Mouse (Mus musculus): ENCODE results near the gene Nxnl1.

The Nxnl1 gene

DNA sequence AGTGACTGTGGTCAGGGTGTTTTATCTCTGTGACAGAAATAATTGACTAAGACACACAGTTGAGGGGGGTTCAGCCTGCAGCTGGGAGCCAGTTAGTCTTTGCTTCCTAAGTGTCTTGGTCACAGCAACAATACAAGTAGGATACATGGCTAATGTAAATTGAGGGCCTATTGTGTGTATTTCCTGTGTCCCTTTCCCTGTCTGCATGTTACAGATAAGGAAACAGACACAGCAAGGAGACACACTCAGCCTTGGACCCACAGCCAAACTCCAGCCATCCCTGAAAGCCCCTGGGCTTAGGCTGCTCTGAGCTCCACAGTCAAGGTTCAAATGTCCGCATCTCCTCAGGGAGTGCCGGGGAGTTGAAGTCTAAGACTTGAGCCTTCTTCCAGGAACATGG is 11.8 kb downstream of the Nxnl1 start:
- DNase-seq (ENCODE audit: low read depth), result no peak

DNA sequence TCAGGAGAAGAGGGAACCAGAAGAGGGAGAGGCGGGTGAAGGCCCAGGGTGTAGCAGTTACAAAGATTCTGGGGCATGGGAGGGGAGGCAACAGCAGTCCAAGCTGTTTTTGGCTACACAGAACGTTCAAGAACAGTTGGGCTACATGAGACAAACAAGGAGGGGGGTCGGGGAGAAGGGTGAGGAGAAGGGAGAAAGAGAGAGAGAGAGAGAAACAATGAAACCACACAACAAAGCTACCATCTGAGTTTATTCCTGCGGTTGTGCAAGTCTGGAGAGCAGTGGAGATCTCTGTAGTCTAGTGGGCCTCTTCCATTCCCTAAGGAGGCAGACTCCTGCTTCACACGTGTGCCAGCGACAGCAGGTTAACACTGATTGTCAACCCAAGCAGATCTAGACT is 12.4 kb downstream of the Nxnl1 start:
- DNase-seq (ENCODE audit: low read depth), result no peak

GRCm38 (mm10) chr8:71552770-71553169 is 13.6 kb downstream of the Nxnl1 start:
- no peak for DNase-seq (ENCODE audit: low read depth)

- DNase-seq (ENCODE audit: low read depth), result no peak
Observed at GRCm38 (mm10) chr8:71550754-71551153, 15.6 kb downstream of the Nxnl1 start.

- DNase-seq (ENCODE audit: low read depth), result no peak
Observed at GRCm38 (mm10) chr8:71547590-71547989, 18.8 kb downstream of the Nxnl1 start.

DNA sequence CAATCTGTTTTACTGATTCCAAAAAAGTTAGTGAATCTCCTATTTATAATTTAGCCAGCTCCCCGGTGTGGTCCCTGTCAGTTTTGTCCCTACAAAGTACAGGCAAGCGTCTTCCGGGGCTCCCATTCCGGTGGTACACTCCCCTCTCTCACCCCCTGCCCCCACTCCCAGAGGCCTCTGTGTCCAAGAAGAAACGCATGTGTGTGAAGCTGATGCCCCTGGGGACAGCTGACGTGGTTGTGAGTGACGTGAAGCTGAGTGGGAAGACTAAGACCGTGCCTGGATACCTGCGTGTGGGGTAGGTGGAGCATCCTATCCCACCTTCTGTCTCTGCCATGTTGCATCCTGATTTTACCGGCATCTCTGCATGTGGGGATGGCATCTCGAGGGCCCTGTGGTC is 21.3 kb downstream of the Nxnl1 start:
- no peak for DNase-seq (ENCODE audit: low read depth)

DNA sequence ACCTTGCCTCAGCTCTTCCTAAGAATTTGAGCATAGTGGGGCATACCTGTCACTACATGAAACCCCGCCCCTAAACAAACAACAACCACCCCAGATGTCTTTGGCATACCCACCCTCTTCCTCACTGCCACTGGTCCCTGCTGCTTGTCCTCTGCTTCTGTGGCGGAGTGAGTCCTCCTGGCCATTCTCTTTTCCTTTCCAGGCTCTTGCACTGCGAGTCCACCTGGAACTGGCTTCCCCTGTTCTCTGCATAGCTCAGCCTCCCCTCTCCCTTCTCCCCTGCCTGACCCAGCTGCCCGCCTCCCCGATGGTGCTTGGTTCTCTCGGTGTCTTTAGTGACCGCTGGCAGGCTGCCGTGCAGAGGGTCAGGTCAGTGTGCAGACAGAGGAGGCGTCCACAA is 22.6 kb downstream of the Nxnl1 start:
- DNase-seq (ENCODE audit: low read depth), result no peak

DNA sequence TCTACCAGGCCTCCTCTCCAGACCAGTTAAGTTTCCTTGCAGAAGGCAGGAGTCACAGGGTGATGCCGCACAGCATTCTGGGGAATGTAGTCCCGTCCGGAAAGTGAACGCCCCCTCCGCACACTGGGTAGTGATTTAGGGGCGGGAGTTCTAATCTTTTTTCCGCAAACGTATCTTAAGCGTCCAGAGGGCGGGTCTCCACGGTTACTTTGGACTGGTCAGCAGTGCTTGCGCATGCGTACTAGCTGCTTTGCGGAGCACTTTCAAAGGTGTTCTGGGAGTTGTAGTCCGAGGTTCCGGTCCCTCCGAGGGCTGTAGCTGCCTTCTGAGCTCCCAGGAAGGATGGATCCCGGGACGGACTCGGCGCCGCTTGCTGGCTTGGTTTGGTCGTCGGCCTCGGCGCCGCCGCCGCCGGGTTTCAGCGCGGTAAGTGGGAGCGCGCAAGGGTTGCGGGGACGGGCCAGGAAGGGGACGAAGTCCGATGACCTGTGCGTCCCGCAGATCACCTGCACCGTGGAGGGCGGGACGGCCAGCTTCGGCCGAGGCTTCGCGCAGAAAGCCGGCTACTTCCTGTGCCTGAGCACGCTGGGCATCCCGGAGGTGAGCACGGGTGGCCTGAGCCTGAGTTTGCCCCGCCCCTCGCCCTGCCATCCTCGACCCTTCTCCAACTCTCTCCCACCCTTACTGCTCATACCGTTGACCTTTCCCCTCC is 23.6 kb downstream of the Nxnl1 start, which contains the start of gene Mvb12a:
Mvb12a (plus strand) TSS at position 291 of the 712 bp plus-strand sequence.
- DNase-seq (ENCODE audit: low read depth), result peak; percentile 99

DNA sequence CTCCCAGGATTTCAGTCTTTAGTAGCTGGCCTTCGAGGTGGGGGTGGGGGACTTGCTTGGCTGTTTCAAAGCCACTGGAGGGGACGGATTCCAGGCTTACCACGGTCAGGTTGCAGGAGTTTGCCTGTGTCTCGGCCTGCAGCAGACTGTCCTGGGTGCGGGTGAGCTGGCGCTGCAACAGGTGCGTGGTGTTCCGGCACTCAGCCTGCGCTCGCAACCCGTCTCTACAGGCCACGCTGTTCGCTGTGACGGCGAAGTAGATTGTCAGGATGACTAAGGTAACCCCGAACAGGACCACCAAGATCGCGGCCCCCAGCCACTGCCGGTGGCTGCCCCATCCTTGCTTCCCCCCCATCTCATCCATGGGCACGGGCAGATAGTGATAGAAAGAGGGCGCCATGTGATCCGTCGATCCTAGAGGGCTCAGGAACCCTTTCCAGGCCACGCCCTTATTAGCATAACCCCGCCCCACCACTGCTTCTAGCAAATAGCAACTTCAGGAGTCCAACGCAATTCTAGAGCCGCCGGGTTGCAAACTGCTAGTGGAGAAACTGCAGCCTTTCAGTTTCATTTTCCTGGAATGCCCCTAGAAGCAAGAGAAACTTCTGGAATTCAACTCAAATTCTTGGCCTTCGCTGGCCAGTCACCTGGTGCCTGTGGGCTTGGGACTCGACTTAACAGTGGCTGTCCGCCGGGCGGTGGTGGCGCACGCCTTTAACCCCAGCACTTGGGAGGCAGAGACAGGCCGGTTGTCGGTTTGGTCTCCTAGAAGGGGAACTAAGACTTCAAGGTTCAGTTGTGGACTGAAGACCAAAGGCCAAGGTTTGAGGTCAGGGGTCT is 29.2 kb downstream of the Nxnl1 start, which contains the start of gene Bst2:
Bst2 (minus strand) TSS at position 429 of the 840 bp plus-strand sequence.
- peak; percentile 93 for DNase-seq (ENCODE audit: low read depth)

GRCm38 (mm10) chr8:71535663-71536062 is 30.7 kb downstream of the Nxnl1 start:
- no peak for DNase-seq (ENCODE audit: low read depth)

DNA sequence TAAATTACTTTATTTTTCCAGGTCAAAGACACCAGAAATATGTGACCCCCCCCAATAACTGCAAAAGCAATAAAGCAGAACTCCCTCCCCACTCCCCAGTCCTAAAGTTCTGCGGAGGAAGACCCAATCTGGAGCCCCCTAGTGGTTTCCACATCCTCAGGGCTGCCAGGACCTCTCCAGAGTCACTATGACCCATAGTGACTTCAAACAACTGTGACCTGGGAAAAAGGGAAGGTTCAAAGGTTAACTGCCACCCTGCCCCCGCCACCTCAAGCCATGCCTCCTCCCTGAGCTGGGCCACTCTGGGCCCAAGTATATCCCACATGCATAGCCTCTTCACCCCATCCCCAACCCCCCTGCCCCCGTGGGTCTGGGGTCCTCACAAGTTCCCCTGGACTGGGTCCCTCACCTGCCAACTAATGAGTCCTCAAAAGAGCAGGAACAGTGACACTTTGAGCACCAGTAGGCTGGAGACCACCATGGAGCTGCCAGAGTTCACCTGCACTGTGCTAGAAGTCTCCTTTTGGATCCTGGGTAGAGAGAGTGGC is 32.1 kb downstream of the Nxnl1 start:
- DNase-seq (ENCODE audit: low read depth), result no peak

DNA sequence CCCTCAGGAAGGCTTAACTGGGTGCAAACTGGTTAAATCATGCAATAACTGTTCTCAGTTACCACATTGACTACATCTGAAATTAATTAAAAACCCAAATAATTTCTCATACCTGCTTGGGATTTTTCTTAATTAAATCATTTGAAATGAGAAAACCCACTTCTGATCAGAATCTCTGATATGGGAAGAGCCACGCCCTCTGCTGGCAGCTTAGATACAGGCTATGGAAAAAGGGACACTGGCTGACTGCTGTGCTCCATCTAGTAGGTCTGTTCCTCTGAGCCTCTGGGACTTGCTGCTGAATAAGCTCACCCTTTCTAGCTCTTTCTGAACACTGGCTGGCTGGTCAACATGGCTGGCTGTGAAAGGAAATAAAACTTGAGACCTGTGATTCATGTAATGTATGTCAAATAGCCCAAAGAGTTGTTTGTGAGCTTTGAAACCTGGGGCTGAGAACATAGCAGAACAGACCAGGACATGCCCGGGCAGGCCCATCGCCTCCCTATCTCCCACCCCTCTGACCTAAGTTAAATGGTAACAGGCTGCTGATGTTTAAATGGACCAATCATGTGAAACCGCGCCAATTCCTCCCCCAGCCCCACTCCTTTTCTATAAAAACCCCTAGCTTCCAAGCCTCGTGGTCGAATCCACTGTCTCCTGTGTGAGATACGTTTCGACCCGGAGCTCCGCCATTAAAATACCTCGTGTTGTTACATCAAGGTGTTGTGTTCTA is 35.5 kb downstream of the Nxnl1 start:
- peak; percentile 69 for DNase-seq (ENCODE audit: low read depth)

DNA sequence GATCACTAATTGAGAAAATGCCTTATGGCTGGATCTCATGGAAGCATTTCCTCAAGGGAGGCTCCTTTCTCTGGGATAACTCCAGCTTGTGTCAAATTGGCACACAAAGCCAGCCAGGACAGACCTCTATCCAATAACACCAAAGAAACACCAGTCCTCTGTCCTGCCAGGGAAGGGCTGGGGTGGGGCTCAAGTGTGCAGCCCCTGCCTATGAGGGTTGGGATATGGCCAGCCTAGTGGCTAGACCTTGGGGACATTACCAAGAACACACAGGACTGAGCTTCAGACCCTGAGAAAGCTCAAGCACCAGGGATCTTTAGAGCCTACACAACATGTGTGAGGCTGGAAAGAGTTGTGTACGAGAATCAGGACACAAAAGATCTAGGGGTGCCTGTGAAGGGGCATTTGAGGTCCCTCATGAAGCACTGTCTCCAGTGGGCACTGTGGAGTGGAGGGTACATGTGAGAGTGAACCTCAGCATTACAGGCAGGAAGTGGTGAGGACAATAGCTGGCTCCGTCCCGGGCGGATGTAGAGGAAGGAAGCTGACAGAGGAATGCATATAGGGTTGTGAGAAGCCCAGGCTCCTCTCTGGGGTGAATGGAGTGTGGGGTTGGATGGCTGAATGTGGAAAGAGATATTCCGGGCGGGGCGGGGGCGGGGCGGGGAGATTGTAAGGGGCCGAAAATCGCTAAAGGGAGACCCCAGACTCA is 37.9 kb downstream of the Nxnl1 start:
- DNase-seq (ENCODE audit: low read depth), result no peak

- peak; percentile 62 for DNase-seq (ENCODE audit: low read depth)
Observed at GRCm38 (mm10) chr8:71527162-71527870, 39.1 kb downstream of the Nxnl1 start.

DNA sequence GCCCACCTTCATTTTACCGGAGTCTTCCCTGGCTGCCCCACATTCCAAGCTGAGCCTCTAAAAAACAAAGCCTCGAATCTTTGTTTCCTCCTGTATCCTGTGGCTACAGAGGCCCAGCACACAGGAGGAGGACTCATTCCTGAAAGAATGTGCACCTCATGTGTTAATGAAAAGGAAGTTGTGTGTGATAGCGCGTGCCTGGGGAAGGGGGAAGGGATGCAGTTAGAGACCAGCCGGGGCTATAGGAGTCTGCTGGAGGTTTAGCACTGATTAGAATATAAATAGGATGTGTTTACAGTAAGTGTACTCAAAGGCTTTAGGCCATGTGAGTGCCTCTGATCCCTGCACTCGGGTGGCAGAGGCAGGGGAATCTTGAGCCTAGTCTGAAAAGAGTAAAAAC is 40.1 kb downstream of the Nxnl1 start:
- DNase-seq (ENCODE audit: low read depth), result peak; percentile 62

DNA sequence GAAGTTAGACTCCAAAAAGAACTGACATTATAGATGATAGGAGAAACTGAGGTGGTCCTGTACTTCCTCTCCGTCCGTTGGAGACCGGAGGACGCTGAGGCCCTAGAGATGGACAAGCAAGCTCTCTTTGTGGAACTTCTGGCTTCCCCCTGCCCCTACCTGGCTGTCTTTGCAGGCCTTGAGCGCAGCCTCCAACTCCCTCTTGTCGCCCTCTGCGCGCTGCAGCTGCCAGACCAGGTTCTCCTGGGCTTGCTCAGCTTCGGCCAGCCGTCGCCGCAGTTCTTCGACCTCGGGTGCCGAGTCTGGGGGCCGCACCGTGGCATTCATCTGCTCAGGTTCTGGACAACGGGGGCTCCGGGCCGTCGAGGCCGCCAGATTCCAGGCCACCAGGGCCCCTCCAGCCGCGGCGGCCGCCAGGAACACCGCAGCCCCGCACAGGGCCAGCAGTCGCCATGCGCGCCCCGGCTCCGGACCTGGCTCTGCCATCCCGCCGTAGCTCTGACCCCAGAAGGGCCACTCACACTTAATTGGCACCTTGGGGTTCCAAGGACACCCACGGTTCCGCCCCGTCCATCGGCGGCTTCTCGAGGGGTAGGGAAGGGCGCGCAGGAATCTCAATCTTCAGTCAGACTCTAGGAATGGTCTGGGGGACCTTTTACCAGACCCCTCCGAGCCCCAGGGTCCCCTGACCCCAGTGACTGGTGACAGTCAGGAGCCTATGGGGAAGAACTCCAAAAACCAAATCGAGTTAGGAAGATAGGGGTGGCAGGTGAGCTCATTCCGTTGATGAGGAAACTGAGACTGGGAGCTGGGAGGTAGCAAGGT is 41.0 kb downstream of the Nxnl1 start, which contains the start of gene Ccdc194:
Ccdc194 (minus strand) TSS at position 486 of the 825 bp plus-strand sequence.
- DNase-seq (ENCODE audit: low read depth), result no peak

GRCm38 (mm10) chr8:71521634-71522033 is 44.8 kb downstream of the Nxnl1 start:
- peak; percentile 99 for DNase-seq (ENCODE audit: low read depth)

DNA sequence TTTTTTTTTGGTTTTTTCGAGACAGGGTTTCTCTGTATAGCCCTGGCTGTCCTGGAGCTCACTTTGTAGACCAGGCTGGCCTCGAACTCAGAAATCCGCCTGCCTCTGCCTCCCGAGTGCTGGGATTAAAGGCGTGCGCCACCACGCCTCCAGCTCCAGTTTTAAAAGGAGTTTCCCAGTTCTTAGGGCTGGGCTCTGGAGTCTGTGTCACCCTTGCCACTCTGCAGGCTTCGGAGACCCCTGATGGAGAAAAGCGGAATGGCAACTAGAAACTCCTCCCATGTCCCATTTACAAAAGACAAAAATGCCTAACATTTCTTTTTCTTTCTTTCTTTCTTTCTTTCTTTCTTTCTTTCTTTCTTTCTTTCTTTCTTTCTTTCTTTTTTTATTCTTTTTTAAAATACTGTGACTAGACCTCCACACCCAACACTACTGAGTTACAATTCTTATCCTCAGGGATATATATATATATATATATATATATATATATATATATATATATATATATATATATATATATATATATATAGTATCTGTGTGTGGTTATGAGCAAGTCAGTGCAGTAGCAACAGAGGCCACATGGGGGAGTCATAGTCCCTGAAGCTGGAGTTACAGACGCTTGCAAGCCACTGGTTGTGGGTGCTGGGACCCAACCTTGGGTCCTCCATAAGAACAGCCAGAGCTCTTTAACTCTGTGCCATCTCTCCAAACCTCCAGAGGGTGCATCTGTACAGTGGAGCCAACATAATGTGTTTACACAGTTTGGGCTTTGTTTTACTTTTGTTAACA is 47.2 kb downstream of the Nxnl1 start:
- peak; percentile 89 for DNase-seq (ENCODE audit: low read depth)

DNA sequence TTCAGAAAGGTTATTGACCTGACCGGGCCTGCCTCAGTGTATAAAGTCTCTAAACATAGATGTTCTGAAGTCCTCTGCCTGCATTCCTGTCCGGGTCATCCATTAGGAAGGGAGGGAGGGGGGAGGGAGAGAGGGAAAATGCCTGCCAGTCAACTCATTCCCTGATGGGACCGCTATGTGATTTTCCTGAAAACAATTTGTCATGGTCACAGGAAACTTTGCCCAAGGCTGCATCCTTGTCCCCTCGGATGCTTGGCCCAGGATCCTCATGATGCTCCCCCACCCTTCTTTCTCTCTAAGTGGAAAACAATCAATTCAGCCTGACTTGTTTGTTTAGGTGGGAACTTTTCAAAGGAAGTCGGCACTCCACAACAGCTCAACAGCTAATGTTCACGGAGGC is 49.6 kb downstream of the Nxnl1 start:
- no peak for DNase-seq (ENCODE audit: low read depth)

All from NIH3T3 (cell line).